Mouse (Mus musculus): ENCODE measurements around the gene Hspg2. TPM values are rescaled to one million over a fixed set of nuclear protein-coding genes. Genes with fewer than 3 reads are reported as not detected.

Gene Hspg2
- total RNA-seq, 2 experiments from 2014 or later = 5.5 to 6.5 TPM

- Histone ChIP-seq H3K27ac (no peak overlapping the region), H3K4me3 (no peak overlapping the region)
- no peak for TF ChIP-seq CTCF (IDR thresholded peaks at IDR 0.05)
- intact Hi-C loops (cut with DNase I) = no loop called here
- DNase-seq (ENCODE audit: extremely low spot score in 1 of 2, low spot score in 2 of 2) = no peak
Observed at GRCm38 (mm10) chr4:137465125-137465787, 3.3 kb upstream of the Hspg2 start.

- intact Hi-C loops (cut with DNase I) = no loop called here
- no peak for TF ChIP-seq CTCF (IDR thresholded peaks at IDR 0.05)
- Histone ChIP-seq H3K4me3 (no peak overlapping the region), H3K27ac (no peak overlapping the region)
- no peak for DNase-seq (ENCODE audit: extremely low spot score in 1 of 2, low spot score in 2 of 2)
Observed at GRCm38 (mm10) chr4:137466991-137467390, 1.6 kb upstream of the Hspg2 start.

GRCm38 (mm10) chr4:137467525-137467924 is 1.0 kb upstream of the Hspg2 start:
- intact Hi-C loops (cut with DNase I) = no loop called here
- TF ChIP-seq CTCF (IDR thresholded peaks at IDR 0.05) = no peak
- Histone ChIP-seq H3K27ac (no peak overlapping the region), H3K4me3 (no peak overlapping the region)
- DNase-seq (ENCODE audit: extremely low spot score in 1 of 2, low spot score in 2 of 2) = no peak

GRCm38 (mm10) chr4:137469081-137469844 is 694 bp downstream of the Hspg2 start:
- no peak overlapping the region for H3K27ac ChIP-seq
- intact Hi-C loops (cut with DNase I) = no loop called here
- no peak for DNase-seq (ENCODE audit: extremely low spot score in 1 of 2, low spot score in 2 of 2)
- no peak for TF ChIP-seq CTCF (IDR thresholded peaks at IDR 0.05)
- peak overlapping the region; percentile 56 for H3K4me3 ChIP-seq

- DNase-seq (ENCODE audit: extremely low spot score in 1 of 2, low spot score in 2 of 2) = no peak
- intact Hi-C loops (cut with DNase I) = no loop called here
- H3K4me3 ChIP-seq = peak overlapping the region; percentile 56; the same call in 1 of the 2 replicates
Observed at GRCm38 (mm10) chr4:137469845-137470692, 1.5 kb downstream of the Hspg2 start.

GRCm38 (mm10) chr4:137470701-137471317 is 2.2 kb downstream of the Hspg2 start:
- no peak overlapping the region for H3K27ac ChIP-seq
- H3K4me3 ChIP-seq = no peak overlapping the region
- no peak for DNase-seq (ENCODE audit: extremely low spot score in 1 of 2, low spot score in 2 of 2)
- no peak for TF ChIP-seq CTCF (IDR thresholded peaks at IDR 0.05)
- intact Hi-C loops (cut with DNase I) = no loop called here

More at GRCm38 (mm10) chr4:137469845-137470692, 1.5 kb downstream of the Hspg2 start:
- no peak overlapping the region for H3K27ac ChIP-seq
- TF ChIP-seq CTCF (IDR thresholded peaks at IDR 0.05) = no peak

- intact Hi-C loops (cut with DNase I) = no loop called here
- no peak for DNase-seq (ENCODE audit: extremely low spot score in 1 of 2, low spot score in 2 of 2)
- no peak for TF ChIP-seq CTCF (IDR thresholded peaks at IDR 0.05)
- Histone ChIP-seq H3K27ac (no peak overlapping the region), H3K4me3 (no peak overlapping the region)
Observed at GRCm38 (mm10) chr4:137471326-137471725, 2.8 kb downstream of the Hspg2 start.

GRCm38 (mm10) chr4:137473240-137473639 is 4.7 kb downstream of the Hspg2 start:
- intact Hi-C loops (cut with DNase I) = no loop called here
- no peak for TF ChIP-seq CTCF (IDR thresholded peaks at IDR 0.05)
- no peak overlapping the region for H3K4me3 ChIP-seq
- DNase-seq (ENCODE audit: extremely low spot score in 1 of 2, low spot score in 2 of 2) = no peak
- H3K27ac ChIP-seq = no peak overlapping the region

GRCm38 (mm10) chr4:137473701-137474388 is 5.3 kb downstream of the Hspg2 start:
- H3K4me3 ChIP-seq = no peak overlapping the region
- no peak for TF ChIP-seq CTCF (IDR thresholded peaks at IDR 0.05)
- DNase-seq (ENCODE audit: extremely low spot score in 1 of 2, low spot score in 2 of 2) = no peak
- intact Hi-C loops (cut with DNase I) = no loop called here
- no peak overlapping the region for H3K27ac ChIP-seq

GRCm38 (mm10) chr4:137474694-137475093 is 6.1 kb downstream of the Hspg2 start:
- H3K27ac ChIP-seq = no peak overlapping the region
- no peak for DNase-seq (ENCODE audit: extremely low spot score in 1 of 2, low spot score in 2 of 2)
- H3K4me3 ChIP-seq = no peak overlapping the region
- TF ChIP-seq CTCF (IDR thresholded peaks at IDR 0.05) = no peak
- intact Hi-C loops (cut with DNase I) = no loop called here

Measured in left cerebral cortex, adult 2 months (tissue).